Mouse (Mus musculus): Measurements from ENCODE around the gene Olfr509.

- TF ChIP-seq CTCF (IDR thresholded peaks at IDR 0.05; ENCODE audit: low read depth) (no peak), EP300 (optimal IDR thresholded peaks at IDR 0.05) (no peak)
Measured at GRCm38 (mm10) chr7:108610487-108610886, 41.2 kb downstream of the Olfr509 start, which contains the start of gene Olfr506.

All from stomach, postnatal 0 days (tissue).